Mouse (Mus musculus) hindbrain, embryonic 16.5 days (tissue): ENCODE measurements around the gene Eps8l3. TPM values are rescaled to one million over a fixed set of nuclear protein-coding genes. Genes with fewer than 3 reads are reported as not detected.

ENCODE experiments used
- ATAC-seq: fragments of 200-750 bp; cut with Nextera tagmentation; 2 replicates; pipeline ENCODE4 v1.8.0; 2017; ENCODE audit warnings: moderate TSS enrichment, moderate library complexity
- H3K27ac ChIP-seq: fragments of 300-500 bp; sonication (generic); 2 replicates; pipeline ENCODE4 v1.5.1; 2014; ENCODE audit warnings: low read depth, mild to moderate bottlenecking, control low read depth, low read length, moderate library complexity
- H3K27me3 ChIP-seq: fragments of 300-500 bp; sonication (generic); replicated peaks from 2 replicates; pipeline ENCODE4 v1.6.1; 2014; ENCODE audit warnings: low read length; ENCODE audit not compliant: control insufficient read depth, insufficient read depth
- H3K36me3 ChIP-seq: fragments of 300-500 bp; sonication (generic); 2 replicates; pipeline ENCODE4 v1.6.1; 2014; ENCODE audit warnings: mild to moderate bottlenecking, low read length, moderate library complexity, mixed read lengths; ENCODE audit not compliant: control insufficient read depth, insufficient read depth
- H3K4me1 ChIP-seq: fragments of 300-500 bp; sonication (generic); 2 replicates; pipeline ENCODE4 v1.6.1; 2014; ENCODE audit warnings: low read depth, low read length; ENCODE audit not compliant: control insufficient read depth, insufficient read depth
- H3K4me2 ChIP-seq: fragments of 300-500 bp; sonication (generic); 2 replicates; pipeline ENCODE4 v1.6.1; 2014; ENCODE audit warnings: mild to moderate bottlenecking, low read length, control low read depth, moderate library complexity
- H3K4me3 ChIP-seq: fragments of 300-500 bp; sonication (generic); 2 replicates; pipeline ENCODE4 v1.5.1; 2014; ENCODE audit warnings: mild to moderate bottlenecking, low read length, control low read depth, moderate library complexity
- H3K9ac ChIP-seq: fragments of 300-500 bp; sonication (generic); 2 replicates; pipeline ENCODE4 v1.6.1; 2014; ENCODE audit warnings: low read depth, mild to moderate bottlenecking, control low read depth, low read length, moderate library complexity
- H3K9me3 ChIP-seq: fragments of 300-500 bp; sonication (generic); 2 replicates; pipeline ENCODE4 v1.6.1; 2014; ENCODE audit warnings: mild to moderate bottlenecking, low read length, moderate library complexity; ENCODE audit not compliant: control insufficient read depth
- WGBS: fragments of 180-500 bp; shearing (Covaris S2); extraction: QIAGEN DNeasy Blood & Tissue Kit; methylation state at CpG from one replicate; pipeline ENCODE4 v1.1.7; 2014; 5-methylcytosine and 5-hydroxymethylcytosine counted together
- polyA plus RNA-seq: library from polyadenylated mRNA; unstranded; fragments of >200 nt; fragmentation: Nextera tagmentation; extraction: Ambion mirVana; gene quantifications from 2 replicates; pipeline ENCODE4 v1.2.1, GENCODE M21; 2015

Eps8l3 gene
- not detected in 2 replicates for polyA plus RNA-seq

DNA sequence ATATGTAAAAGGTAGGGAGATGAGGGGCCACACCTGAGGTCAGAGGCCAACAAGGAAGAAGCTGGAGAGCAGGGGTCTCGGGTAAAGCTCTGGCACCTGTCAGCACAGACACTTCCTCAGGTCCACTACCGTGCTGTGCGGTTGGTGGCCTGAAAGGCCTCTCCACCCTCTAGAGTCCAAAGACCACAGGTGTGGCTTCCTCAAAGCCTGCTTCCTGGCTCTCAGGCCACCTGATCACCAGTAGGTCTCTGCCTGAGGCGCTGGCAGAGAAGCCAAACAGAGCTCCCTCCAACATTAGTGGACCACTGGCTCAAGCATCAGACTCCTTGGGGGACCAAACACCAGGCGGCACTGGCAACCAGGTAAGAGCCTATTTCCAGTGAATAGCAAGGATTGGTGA, at the start of gene Eps8l3:
Eps8l3 (plus strand) TSS at position 225 of the 400 bp plus-strand sequence.
- no peak for ATAC-seq
- Histone ChIP-seq H3K36me3 (no peaks in the 10 kb centered on the region), H3K4me1 (no peaks in the 10 kb centered on the region), H3K9ac (no peak within 1 kb of the TSS), H3K4me2 (no peak within 1 kb of the TSS), H3K4me3 (no peak within 1 kb of the TSS), H3K9me3 (no peaks in the 10 kb centered on the region), H3K27me3 (no peaks in the 10 kb centered on the region), H3K27ac (no peak within 1 kb of the TSS)
- 84% methylated on average over 5 of the region's 5 CpGs for WGBS

DNA sequence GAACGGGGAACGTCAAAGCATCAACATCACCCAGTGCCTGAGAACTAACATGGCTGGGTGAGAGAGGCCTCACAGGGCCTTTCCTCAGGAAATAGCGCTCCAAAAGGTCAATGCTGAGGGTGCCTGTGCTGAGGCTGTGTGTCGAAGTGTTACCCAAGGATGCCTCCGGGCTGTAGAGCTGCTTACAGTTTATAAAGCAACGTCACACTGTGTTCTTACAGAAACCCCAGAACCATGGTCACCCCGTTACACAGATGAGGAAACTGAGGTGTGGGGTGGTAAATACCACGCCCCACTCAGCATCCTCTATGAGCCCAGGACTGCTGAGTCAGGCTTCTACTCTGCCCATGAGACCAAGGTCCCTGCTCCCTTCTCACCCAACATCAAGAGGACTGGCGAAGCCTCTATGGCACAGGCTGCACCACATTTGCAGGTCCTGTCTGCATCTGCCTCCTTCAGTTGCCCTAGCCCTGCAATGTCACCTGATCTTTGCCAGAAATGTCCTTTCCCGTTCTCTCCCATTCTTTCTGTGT, 49.1 kb upstream of the Eps8l3 start:
- 91% methylated on average over 10 of the region's 10 CpGs for WGBS
- no peak overlapping the region for H3K4me2 ChIP-seq
- H3K9me3 ChIP-seq, result no peaks in the 10 kb centered on the region
- no peak for ATAC-seq
- no peak overlapping the region for H3K9ac ChIP-seq
- peaks cover 10% of the 10 kb centered on the region for H3K4me1 ChIP-seq
- H3K27me3 ChIP-seq, result no peaks in the 10 kb centered on the region
- no peaks in the 10 kb centered on the region for H3K36me3 ChIP-seq
- H3K27ac ChIP-seq, result no peak overlapping the region
- H3K4me3 ChIP-seq, result no peak overlapping the region

DNA sequence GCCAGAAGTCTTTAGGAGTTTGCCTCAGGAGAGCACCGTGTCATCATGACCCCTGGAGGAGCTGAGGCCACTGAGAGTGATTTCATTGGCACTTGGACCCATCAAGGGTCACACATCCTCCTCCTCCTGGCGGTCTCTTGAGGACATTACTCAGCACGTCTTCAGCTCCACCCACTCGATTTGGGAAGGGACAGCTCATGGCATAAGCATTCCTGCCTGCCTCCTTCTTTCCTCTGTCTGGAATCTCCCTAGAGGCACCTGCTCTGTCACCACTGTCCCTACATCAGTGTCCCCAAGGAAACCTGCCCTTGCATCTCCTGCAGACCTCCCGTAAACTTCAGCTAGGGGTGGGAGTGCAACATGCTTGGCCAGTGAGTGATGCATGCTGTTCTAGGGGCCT, 48.5 kb upstream of the Eps8l3 start:
- WGBS, result 74% methylated on average over 5 of the region's 5 CpGs
- no peaks in the 10 kb centered on the region for H3K27me3 ChIP-seq
- no peak for ATAC-seq
- H3K4me1 ChIP-seq, result peaks cover 12% of the 10 kb centered on the region
- no peaks in the 10 kb centered on the region for H3K36me3 ChIP-seq
- no peak overlapping the region for H3K9ac ChIP-seq
- no peak overlapping the region for H3K4me2 ChIP-seq
- no peak overlapping the region for H3K4me3 ChIP-seq
- H3K9me3 ChIP-seq, result no peaks in the 10 kb centered on the region
- H3K27ac ChIP-seq, result no peak overlapping the region

DNA sequence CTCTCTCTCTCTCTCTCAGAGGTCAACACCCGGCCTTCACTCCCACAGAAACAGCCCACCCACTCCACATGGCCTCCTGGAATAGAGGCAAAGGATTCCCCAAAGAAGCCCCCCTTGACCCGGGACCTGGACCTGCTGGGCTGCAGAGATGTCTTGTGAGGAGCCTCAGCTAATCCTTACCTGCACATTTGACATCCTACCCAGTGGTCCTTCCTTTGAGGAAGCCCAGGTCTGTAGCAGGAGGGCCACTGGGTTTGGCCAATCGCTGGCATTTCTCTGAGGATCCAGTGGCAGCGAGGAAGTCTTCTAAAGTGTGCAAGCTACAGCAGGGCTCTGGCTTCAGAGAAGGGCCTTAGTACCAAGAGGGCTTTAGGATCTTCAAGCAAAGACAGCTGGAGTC, 48.0 kb upstream of the Eps8l3 start:
- no peaks in the 10 kb centered on the region for H3K27me3 ChIP-seq
- no peaks in the 10 kb centered on the region for H3K9me3 ChIP-seq
- H3K4me1 ChIP-seq, result peaks cover 14% of the 10 kb centered on the region
- H3K9ac ChIP-seq, result no peak overlapping the region
- no peak overlapping the region for H3K4me2 ChIP-seq
- 84% methylated on average over 4 of the region's 4 CpGs for WGBS
- no peaks in the 10 kb centered on the region for H3K36me3 ChIP-seq
- H3K27ac ChIP-seq, result no peak overlapping the region
- H3K4me3 ChIP-seq, result no peak overlapping the region
- ATAC-seq, result no peak

DNA sequence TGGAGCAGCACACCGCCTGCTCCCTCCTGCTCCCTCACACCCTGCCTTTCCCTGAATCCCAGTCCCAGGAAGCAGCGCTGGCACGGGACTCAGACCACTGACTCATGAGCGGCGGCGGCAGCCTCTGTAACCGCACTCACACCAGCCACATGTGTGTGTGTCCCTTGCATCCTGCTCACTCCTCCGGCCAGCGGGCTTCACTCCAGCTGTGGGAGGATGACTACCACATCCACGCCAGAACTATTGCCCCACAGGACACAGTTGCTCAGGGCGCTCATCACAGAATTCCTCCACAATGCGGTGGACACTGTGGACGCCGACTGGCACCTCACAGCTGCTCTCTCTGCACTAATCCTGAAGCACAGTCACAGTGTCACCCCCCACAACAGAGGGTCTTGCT, 47.4 kb upstream of the Eps8l3 start:
- no peak overlapping the region for H3K9ac ChIP-seq
- WGBS, result 74% methylated on average over 14 of the region's 14 CpGs
- no peak overlapping the region for H3K4me2 ChIP-seq
- H3K36me3 ChIP-seq, result no peaks in the 10 kb centered on the region
- peaks cover 17% of the 10 kb centered on the region for H3K4me1 ChIP-seq
- no peaks in the 10 kb centered on the region for H3K27me3 ChIP-seq
- H3K4me3 ChIP-seq, result no peak overlapping the region
- no peak for ATAC-seq
- H3K27ac ChIP-seq, result no peak overlapping the region
- H3K9me3 ChIP-seq, result no peaks in the 10 kb centered on the region

DNA sequence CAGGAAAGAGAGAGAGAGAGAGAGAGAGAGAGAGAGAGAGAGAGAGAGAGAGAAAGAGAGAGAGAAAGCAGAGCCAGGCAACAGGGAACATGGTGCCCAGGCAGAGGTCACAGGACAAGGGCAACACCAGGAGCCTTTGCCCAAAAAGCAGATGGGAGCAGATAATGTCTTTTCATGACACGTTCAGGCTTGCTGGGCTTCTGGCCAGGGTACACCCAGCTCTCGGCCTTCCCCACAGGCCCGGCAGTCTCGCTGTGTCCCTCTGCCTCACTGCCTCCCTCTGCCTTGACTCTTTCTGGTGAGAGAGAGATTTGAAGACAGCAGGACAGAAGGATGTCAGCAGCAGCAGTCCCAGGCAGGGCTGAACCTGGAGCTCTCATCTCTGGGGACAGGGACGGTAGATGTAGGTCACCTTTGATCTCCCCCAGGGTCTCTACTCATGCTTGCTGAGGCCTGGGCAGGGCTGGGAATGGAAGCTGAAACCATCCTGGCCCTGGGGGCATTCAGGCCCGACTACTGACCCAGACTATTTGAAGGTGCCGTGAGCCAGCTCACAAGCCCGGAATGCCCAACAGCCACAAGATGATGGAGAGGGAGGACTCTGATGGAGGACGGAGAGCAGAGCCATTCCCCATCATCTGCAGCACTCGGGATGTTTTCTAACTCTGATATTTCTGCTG, 45.0 kb upstream of the Eps8l3 start:
- no peak for ATAC-seq
- 56% methylated on average over 10 of the region's 10 CpGs for WGBS
- no peak overlapping the region for H3K27ac ChIP-seq
- no peak overlapping the region for H3K9ac ChIP-seq
- peaks cover 14% of the 10 kb centered on the region for H3K4me1 ChIP-seq
- no peak overlapping the region for H3K4me2 ChIP-seq
- H3K4me3 ChIP-seq, result no peak overlapping the region
- H3K36me3 ChIP-seq, result no peaks in the 10 kb centered on the region
- H3K27me3 ChIP-seq, result no peaks in the 10 kb centered on the region
- no peaks in the 10 kb centered on the region for H3K9me3 ChIP-seq

DNA sequence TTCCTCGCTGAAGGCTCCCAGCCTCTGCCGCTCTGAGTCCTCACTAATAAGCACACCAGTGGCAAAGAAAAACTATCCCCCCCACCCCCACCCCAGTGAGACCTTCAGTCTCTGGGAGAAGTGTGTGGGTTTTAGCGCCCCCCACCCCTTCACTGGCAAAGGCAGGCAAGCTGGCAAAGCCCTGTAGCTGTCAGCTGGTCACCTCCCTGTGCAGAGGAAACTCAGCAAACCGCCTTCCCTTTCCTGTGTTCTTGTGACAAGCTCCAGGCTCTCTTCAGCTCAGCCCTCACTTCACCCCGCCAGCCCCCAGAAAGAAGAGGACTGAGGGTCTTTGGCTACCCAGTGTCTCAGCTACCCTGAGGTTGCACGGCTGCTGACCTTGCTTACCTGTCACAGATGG, 44.4 kb upstream of the Eps8l3 start:
- Histone ChIP-seq H3K27ac (no peak overlapping the region), H3K36me3 (no peaks in the 10 kb centered on the region), H3K4me1 (peaks cover 14% of the 10 kb centered on the region), H3K4me2 (no peak overlapping the region), H3K27me3 (no peaks in the 10 kb centered on the region), H3K4me3 (no peak overlapping the region), H3K9me3 (no peaks in the 10 kb centered on the region), H3K9ac (no peak overlapping the region)
- 61% methylated on average over 5 of the region's 6 CpGs for WGBS
- no peak for ATAC-seq

DNA sequence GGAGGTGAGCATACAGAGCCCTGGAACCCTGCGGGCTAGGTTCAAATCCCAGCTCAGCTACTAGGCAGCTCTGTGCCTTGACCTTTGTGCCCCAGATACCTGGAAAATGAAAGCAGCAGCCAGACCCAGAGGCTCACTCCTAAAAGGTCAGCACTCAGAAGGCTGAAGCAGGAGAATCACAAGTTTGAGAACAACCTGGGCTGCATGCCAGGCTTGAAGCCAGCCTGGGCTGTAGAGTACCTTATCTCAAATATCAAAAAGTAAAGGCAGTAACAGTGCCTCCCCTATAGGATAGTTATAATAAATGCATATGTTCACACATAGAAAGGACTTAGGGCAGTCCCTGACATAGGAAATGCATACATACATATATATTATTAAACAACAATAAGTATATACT, 43.7 kb upstream of the Eps8l3 start:
- Histone ChIP-seq H3K9me3 (no peaks in the 10 kb centered on the region), H3K27ac (no peak overlapping the region), H3K4me2 (no peak overlapping the region), H3K4me1 (peaks cover 14% of the 10 kb centered on the region), H3K4me3 (no peak overlapping the region), H3K27me3 (no peaks in the 10 kb centered on the region), H3K36me3 (no peaks in the 10 kb centered on the region), H3K9ac (no peak overlapping the region)
- WGBS, result 78% methylated on average over 1 of the region's 1 CpGs
- ATAC-seq, result no peak

DNA sequence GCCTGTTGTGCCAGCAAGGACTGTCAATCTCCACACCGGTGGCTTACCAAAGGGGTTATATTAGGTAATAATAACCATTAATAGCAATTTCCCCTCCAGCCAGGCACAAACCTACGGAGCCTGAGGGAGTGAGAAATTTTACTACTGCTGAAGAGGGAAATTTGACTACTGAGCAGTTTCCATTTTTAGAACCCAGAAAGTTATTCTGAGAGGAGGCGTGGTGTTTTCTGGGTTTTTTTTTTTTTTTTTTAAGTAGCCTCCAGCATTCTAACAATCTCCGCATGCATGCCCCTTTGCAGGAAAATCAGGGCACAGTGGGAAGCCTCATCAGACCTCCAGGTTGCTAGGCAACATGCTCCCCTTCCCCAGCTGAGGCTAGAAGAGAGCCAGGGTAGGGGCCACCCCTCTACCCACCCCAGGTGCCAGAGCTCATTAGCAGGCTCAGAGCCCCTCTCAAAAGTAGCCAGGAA, 43.1 kb upstream of the Eps8l3 start:
- ATAC-seq, result peak; percentile 78
- WGBS, result 13% methylated on average over 4 of the region's 4 CpGs
- H3K27me3 ChIP-seq, result no peaks in the 10 kb centered on the region
- no peaks in the 10 kb centered on the region for H3K36me3 ChIP-seq
- no peak overlapping the region for H3K4me3 ChIP-seq
- no peak overlapping the region for H3K9ac ChIP-seq
- no peaks in the 10 kb centered on the region for H3K9me3 ChIP-seq
- H3K4me1 ChIP-seq, result peaks cover 14% of the 10 kb centered on the region
- no peak overlapping the region for H3K4me2 ChIP-seq
- H3K27ac ChIP-seq, result no peak overlapping the region
